Mouse (Mus musculus) C2C12 (cell line): Measurements from ENCODE around the gene Ell.

Experiments
- CEBPB ChIP-seq: IDR thresholded peaks from one replicate; pipeline ENCODE4 v1.6.1; 2011; ENCODE audit warnings: low read depth, mild to moderate bottlenecking, control low read depth, moderate library complexity
- CTCF ChIP-seq: IDR thresholded peaks from one replicate; pipeline ENCODE4 v1.5.1; 2011; ENCODE audit not compliant: control insufficient read depth, insufficient read depth, insufficient read length

- TF ChIP-seq CEBPB (no peak), CTCF (no peak)
These were observed 26.9 kb upstream of the Ell start for GRCm38 (mm10) chr8:70512253-70512903.
